Mouse (Mus musculus) regulatory T cell (primary cell): ENCODE measurements around the gene Gm43951.
"Not testable (repeated sequence)": the region's sequence is repeated elsewhere in the genome, so short reads cannot be mapped to it uniquely, and the experiment has no call there.

Experiments used
- in situ Hi-C: fragments of 300-600 bp; cut with MboI, MseI; formaldehyde crosslinking; loops from one replicate; pipeline ENCODE4 v1.15.1; 2025; ENCODE audit warnings: high pct_unique_total_duplicates

Gm43951 gene

DNA sequence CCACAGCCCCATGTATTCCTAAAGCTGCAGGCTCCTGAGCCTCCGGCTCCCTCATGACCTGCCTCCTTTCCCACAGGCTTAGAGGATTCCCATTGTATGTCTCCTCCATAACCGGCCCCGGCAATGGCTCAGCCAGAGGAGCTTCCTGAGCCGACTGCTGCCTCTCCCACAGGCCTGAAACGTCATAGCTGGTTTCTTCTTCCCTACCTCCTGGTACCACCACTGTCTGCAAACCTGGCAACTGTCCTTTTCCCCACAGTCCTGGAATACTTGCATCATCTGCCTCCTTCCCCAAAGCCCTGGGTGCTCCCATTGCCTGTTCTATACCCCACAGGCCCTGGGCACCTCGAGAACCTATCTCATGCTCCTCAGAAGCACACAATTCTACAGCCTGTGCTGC, 1.4 kb downstream of the Gm43951 start:
- in situ Hi-C loops: loop anchor here (10.0 kb wide), 1 partner anchor 1210 kb away; no protein-coding TSS in a partner anchor

DNA sequence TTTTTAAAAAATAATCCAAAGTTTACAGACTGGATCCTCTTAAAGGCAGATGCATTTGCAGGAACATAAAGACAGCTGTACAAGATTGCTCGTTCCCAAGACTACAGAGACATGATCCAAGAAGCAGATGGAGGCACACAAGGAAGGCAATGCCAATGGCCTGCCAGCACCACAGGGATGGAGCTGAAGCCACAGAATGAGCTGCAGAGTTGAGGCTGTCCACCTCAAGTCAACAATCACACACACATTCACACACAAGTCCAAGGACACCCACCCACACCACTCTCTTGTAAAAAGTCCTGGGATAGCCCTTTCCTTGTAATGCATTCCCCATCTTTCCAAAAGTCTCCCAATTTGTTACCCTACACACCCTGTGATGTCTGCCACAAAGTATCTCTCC, 3.2 kb downstream of the Gm43951 start:
- in situ Hi-C loops: loop anchor here (10.0 kb wide), 1 partner anchor 1209 kb away; no protein-coding TSS in a partner anchor

DNA sequence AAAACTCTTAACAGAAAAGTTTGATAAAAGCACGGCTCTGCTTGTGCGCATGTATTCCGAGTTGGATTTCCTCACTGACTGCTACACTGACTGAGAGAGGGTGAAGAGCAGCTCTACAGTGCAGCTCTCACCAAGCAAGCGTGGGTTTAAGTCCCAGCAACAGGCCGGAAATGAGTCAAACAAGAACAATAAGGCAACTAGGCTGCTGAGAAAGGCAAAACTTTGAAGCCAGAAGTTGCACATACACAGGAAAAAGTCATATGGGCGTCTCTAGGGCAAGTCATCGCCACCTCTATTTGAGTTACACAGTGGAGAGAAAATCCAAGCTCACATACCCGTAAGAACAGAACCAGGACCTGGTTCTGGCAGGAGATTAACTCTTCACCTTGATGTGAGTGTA, 10.1 kb downstream of the Gm43951 start:
- in situ Hi-C loops: no loop called here

GRCm38 (mm10) chr11:72194259-72194658, 12.4 kb downstream of the Gm43951 start:
- in situ Hi-C loops: no loop called here

GRCm38 (mm10) chr11:72190857-72191256, 15.8 kb downstream of the Gm43951 start:
- in situ Hi-C loops: no loop called here

DNA sequence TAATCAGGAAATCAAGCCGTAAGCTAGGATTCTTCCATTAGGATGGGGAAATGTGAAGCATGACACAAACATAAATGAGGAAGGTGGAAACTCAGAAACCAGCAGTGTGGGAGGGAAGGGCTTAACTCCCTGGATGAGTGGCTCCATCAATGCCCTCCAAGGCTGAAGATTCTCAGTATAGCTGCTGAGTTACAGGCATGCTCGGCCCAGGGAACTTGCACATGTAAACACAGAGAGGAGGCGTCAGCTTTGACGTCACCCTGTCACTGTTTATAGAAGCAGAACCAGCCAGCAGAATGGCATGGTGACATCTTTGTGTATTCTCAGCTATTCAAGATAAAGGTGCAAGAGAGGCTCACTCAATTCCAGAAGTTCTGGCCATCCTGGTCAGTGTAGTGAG, 22.4 kb downstream of the Gm43951 start:
- in situ Hi-C loops: no loop called here

DNA sequence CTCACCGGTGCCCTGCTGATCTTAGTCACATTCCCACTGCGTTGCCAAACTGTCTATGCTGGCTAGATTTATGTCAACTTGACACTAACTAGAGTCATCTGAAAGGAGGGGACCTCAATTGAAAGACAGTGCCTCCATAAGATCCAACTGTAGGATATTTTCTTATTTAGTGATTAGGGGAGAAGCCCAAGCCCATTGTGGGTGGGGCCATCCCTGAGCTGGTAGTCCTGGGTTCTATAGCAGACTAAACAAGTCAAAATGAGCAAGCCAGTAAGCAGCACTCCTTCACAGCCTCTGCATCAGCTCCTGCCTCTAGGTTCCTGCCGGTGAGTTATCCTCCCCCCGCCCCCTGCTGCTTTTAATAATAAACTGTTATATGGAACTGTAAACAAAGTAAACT, 25.5 kb downstream of the Gm43951 start:
- in situ Hi-C loops: no loop called here

DNA sequence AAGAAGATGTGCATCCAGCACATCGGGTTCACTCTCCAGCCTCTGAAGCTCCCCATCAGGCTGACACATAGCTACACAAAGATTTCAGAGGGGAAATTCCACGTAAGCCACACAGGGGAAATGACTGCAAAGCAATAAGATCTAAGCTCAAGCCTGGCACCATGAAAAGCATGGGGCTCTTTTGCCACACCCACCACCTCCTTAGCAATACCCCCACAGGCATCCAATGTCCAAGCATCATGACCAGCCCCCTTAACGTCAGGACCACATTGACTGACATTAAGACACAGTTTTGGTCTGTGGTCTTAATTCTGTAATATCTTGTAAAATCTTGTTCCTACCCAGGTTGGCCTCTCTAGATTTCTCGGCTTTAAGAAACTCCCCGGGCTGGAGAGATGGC, 26.1 kb downstream of the Gm43951 start:
- in situ Hi-C loops: no loop called here

DNA sequence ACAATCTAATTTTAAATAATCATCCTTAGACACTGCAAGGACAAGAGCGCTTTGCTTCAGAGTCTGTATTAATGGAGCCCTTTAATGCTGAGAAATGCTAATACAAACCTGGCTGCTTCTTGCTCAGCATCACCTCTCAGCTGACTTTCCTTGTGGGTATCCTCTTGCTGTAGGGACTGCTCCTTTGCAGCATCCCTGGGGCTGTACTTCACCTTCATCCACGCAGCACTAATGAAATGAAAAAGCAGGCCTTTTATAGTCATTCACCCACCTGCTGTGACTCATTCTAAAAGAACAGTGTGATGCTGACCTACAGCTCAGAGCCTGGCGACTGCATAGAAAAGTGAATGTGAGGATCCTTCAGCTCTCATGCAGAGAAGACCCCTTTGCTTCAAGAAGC, 30.1 kb downstream of the Gm43951 start:
- in situ Hi-C loops: no loop called here

DNA sequence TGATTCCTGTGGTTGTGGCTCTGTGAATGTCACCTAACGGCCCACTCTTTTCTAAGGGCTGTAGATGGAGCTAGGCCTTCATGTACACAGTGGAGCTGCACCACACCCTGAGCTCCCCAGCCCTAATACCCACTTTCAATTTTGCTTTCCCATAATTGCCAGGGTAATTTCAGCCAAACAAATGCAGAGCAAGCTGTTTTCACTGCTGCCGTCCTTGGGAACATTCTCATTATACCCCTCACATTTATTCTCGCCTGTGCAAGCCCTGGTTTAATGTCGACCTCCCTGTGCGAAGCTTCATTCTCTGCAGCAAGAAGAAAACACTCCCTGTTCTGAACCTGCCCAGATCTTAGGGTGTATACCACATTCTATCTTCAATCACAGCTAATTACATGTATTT, 30.7 kb downstream of the Gm43951 start:
- in situ Hi-C loops: no loop called here

DNA sequence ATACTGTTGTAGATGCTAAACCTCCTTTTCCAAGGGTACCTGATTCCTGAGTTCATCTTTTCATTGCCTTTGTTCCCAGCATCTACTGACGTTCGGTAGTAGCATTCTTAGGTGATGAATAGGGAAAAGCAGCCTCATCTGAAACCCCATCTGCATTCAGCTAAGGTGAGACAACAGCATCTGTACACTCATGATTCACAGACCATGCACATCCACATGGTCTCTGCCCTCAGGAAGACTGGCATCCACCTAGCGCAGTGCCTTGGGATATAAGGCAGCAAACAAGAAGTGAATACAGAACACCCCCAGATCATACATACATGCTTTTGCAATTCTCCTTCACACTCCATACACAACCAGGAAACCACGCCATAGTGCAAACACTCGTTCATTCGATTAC, 31.9 kb downstream of the Gm43951 start:
- in situ Hi-C loops: no loop called here

DNA sequence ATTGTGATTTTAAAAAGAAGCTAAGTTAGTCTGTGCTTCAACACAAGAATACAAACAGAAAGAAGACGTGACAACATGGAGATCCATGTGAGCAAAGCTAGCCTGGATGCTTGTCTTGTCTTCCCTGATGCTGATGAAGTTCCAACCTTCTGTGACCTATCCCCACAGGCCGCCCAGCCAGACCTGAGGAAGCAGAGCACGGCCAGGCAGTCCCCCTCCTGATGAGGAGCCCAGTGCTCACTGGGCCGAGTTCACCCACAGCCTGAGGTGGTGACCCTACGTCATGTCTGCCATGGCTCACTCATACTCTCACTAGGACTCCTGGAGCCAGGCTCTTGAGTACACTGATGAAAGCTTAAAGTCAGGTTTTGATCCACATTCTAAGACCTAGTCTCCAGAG, 33.1 kb downstream of the Gm43951 start:
- in situ Hi-C loops: no loop called here

- in situ Hi-C loops: not testable (repeated sequence)
These were observed 34.7 kb downstream of the Gm43951 start for GRCm38 (mm10) chr11:72171906-72172305.

GRCm38 (mm10) chr11:72169871-72170270, 36.8 kb downstream of the Gm43951 start:
- in situ Hi-C loops: no loop called here

- in situ Hi-C loops: no loop called here
These were observed 43.4 kb downstream of the Gm43951 start for GRCm38 (mm10) chr11:72163198-72163597.

DNA sequence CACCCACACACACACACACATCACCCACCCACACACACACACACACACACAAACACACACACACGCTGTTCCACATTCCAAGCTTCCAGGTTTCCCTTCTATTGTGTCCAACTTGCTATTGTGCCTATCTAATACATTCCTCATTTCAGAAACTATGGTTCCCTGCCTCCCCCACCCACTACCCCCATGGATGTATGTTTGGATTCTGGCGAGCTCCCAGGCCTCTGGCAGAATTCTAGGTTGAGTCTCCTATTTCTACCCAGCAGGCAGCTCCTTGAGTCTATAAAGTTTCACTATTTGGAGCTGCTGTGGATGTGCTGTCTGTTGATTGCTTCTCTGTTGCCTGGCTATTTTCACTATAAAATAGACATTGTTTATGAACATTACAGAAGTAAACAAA, 50.0 kb downstream of the Gm43951 start:
- in situ Hi-C loops: no loop called here

- in situ Hi-C loops: no loop called here
These were observed 50.6 kb downstream of the Gm43951 start for GRCm38 (mm10) chr11:72155981-72156428.

GRCm38 (mm10) chr11:72155186-72155980, 51.3 kb downstream of the Gm43951 start:
- in situ Hi-C loops: no loop called here
